Mouse (Mus musculus) heart, adult 11 months (tissue): ENCODE data around the gene Herc4.

Source experiments
- DNase-seq: peaks from one replicate; pipeline ENCODE4 v3.0.0; 2022

Herc4 gene

GRCm38 (mm10) chr10:63360502-63360901 is 116.9 kb downstream of the Herc4 start:
- no peak for DNase-seq

GRCm38 (mm10) chr10:63365918-63366455 is 122.4 kb downstream of the Herc4 start:
- no peak for DNase-seq

GRCm38 (mm10) chr10:63367386-63367785 is 123.8 kb downstream of the Herc4 start:
- no peak for DNase-seq
